Mouse (Mus musculus): ENCODE measurements around the gene Bmper.

The Bmper gene

DNA sequence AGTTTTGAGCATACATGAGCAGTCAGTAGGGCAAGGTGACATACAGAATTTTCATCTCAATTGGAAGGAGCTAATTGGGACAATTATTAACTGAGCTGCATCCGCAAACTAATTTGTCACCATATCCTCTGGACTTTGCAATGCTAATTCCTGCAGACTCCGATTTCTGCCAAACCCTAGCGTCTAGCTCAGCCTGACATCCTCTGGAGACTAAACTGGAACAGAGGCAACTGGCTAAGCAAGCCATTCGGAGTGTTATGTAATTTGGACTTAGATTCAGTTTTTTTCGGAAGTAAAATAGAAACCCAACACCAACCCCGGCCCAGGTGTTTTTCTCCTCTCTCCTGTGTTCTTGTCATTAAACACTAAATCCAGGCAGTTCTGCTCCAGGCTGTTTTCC, 213.9 kb downstream of the Bmper start:
- peak; percentile 54 to 66 for DNase-seq (ENCODE audit: low spot score in 2 of 2)

DNA sequence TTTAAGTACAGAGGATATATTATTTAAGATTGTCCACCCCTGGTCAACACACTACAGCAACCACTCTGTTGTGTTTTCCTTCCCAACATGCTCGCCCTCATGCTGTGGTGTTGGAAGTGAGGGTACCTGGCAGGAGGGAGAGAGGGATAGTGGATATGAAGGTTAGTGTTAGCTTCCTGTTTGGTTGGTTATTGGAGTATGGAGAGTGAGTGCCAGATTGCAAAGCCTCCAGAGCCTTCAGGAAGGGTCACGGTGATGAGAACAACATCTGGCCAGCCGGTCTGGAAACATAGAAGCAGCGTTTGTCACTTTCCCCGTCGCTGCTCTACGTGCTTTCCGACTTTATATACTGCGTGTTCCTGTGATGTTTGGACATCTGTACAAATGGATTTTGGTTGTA, 215.8 kb downstream of the Bmper start:
- no peak for DNase-seq (ENCODE audit: low spot score in 2 of 2)

DNA sequence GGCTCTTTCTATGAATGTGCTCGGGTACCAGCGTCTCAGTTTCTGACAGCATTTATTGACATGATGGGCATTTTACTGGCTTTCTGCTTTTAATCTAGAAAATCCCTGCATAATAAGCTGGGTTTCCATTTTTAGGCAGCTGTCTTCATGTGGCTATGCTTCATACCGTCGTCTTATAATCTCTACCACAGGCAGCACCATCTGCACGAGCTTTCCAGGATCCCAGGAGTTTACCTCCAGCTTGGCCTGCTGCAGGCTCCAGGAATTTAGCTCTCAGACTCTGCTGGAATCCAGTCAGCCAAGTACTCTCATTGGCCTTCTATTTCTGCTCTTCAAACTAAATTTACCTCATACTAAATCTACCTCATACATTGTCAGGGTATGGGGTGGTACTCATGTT, 219.3 kb downstream of the Bmper start:
- no peak for DNase-seq (ENCODE audit: low spot score in 2 of 2)

DNA sequence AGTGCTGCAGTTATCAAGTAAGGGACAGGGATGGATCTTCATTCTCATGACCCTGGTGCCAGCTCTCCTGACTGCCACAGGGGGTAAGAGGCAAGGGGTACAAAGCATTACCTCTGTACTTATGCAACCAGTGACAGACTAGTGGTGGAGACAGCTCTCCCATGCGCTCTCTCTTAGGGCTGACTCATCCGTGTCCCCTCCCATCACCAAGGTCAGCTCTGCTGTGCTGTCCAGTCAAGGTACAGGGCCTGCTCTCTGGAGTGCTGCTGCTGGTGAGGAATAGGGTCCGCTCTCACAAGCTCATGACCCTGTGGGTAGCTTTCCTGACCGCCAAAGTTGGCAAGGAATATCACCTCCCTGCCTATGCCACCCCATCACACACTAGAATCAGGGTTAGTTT, 222.1 kb downstream of the Bmper start:
- DNase-seq (ENCODE audit: low spot score in 2 of 2): no peak

DNA sequence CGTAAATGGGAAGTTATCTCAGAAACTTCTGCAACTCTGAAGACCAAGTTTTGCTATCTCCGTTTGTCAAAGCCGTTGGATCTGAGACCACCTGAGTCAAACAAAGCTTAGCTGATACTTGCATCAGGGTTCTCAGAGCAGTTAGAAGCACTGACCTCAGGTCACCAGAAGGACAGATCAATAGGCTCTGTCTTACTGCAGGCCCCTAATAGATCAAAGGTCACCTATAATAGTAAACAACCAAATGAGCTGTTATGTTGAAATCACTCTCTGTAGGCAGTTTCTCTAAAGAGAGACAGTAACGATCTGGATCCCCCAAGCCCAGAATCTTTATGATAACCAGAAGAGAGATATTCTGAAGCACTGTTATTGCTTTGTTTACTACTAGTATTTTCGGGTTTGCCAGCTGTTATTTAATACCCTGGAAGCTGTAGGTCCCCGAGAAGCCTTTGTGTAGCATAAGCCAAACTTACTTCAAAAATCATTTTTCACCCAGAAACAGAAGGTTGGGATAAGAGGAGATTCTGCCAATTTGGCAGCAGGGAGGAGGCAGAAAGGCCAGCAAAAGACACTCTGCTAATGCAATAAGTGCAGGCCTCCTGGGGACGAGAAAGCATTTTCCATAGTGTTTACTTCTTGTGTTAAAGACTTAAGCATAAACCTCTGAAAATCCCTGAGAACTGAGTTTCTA, 224.5 kb downstream of the Bmper start:
- DNase-seq (ENCODE audit: low spot score in 2 of 2): no peak

DNA sequence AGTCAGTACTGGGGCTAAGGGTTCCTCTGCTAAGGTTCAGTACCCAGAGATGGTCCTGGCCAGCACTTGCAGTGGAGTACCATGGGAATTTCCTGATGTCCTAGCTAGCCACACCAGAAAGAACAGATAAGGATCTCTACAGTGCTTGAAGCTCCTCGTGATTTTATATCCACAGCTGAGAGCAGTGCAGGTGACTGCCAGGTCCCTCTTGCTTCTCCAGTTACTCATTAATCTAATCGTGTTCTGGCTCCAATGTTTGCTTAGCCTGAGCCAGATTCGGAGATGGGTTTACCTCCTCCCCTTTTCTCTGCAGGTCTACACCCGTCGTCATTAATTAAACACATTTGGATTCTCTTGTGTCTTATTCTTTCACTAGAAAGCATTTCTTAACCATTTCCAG, 230.4 kb downstream of the Bmper start:
- DNase-seq (ENCODE audit: low spot score in 2 of 2): no peak

DNA sequence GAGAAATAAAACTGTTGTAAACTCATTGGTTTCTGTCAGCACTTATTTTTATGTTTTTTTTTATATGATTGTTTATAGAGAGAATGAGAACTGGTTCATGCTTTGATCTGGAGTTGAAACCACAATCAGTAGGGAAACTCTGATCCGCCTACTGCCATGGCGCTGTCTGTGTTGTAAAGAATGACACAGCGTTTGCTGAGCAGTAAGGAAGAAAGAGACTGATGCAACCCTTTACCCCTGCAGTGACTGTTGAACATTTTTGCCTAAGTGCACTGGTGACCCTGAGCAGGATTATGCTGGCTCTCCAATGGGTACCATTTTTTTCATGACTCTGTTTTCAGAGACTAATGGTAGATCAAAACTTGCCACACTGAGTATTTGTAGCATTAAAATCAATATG, 234.3 kb downstream of the Bmper start:
- no peak for DNase-seq (ENCODE audit: low spot score in 2 of 2)

DNA sequence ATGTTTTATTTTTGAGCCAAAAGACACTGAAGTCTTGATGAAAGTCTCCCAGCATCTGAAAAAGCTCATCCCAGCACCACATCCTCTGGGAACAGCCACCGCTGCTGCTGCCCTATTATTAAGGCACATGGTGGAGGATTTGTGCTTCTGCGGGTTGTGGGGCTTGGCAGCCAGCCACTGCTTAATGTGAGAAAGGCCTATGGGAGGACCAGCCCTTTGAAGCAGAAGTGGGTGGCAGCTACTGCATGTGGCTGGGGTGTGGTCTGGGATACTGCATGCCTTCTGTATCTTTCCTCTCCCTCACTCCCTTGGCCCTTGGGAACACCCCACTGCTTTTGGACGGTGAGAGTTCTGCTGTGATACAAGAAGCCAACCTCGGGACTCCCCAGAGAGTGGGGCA, 237.8 kb downstream of the Bmper start:
- DNase-seq (ENCODE audit: low spot score in 2 of 2): no peak

DNA sequence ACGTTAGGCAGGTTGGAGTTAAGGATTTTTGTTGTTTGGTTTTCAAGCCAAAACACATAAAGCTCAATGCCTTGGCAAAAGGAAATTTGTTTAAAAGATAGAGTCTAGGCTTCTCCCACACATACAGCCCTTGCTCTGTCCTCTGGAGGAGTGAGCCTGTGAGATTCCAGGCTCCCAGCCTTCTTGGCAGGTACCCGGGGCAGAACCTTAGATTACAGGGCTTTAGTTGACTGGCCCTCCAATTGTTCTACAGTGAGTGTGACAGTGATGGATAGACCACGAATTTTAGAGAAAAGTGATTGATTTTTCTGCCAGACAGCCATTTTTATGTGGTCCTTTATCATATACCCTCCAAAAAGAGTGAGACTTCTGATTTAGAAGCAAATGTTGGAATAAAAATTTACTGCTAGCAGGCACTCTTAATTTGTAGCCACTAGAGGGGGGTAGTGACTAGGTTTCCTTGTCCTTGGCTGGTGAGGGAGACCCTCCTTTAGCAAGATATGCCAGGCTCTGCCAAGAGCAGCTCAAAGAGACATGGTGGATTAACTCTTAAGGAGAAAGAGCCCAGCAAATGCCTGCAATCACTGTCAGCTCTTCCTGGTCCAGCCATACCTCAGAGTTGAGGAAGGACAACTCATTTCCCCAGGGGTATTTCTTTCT, 240.2 kb downstream of the Bmper start:
- DNase-seq (ENCODE audit: low spot score in 2 of 2): no peak

DNA sequence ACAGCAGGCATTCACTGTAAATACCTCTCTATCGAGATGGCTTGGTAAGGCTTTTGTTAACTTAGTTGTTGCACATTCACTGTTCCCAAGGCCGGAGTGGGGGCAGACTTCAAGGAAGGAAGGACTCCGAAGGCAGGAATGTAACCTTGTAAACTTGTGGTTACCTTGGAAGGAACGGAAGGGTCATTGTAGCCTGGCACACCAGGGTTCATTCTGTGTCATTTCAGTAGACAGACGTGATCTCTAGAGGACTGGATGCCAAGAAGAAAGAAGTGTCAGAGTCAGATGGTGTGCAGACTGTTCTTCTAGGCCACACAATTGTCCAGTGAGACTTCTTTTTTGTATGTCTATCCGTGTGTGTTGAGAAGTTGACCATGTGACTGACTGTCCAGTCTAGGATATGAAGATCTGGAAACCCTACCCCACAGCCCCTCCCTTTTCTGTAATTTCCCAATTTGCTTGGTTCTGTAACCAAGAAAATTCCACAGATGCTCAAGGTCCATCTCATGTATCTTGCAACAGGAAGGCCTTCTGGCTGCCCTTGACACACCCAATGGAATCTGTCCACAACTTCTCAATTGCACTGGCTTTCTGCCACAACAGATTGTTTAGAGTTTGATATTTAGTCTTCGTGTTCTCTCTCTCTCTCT, 242.2 kb downstream of the Bmper start:
- peak; percentile 29 to 44 for DNase-seq (ENCODE audit: low spot score in 2 of 2)

DNA sequence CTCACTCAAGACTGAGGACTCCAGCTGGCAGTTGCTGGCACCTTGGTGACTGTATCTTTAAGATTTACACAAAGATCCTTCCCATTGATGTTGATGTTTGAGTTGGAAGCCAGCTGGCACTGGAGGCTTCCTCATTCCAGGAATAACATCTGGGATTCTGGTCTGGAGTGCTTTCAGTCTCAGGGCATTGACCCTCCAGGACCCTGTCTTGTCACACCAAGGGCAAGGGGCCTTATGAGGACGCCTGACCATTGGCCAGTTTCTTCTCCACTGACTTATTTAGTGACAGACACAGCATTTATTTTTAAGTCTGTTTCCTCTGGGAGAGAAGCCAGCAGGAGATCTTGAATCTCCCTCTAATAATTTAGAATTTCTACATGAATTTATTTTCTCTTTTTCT, 247.0 kb downstream of the Bmper start:
- peak; percentile 5 to 16 for DNase-seq (ENCODE audit: low spot score in 2 of 2)

DNA sequence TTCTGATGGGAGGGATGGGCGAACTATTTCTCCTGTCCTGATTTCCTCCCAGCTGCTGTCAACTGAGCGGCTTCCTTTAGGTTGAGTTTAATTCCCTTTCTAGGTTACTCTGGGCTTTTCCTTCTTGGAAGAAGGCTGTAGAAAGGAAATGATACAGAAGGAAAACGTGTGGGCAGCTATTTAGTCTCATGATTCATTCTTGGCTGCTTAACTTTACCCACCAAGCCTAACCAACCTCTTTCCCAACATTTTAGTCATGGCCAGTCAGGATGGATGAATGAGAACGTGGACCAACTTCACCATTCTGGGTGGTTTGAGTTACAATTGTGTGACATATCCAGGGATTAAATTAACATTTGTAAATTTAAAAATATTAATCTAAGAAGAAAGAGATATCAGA, 263.0 kb downstream of the Bmper start:
- no peak for DNase-seq (ENCODE audit: low spot score in 2 of 2)

DNA sequence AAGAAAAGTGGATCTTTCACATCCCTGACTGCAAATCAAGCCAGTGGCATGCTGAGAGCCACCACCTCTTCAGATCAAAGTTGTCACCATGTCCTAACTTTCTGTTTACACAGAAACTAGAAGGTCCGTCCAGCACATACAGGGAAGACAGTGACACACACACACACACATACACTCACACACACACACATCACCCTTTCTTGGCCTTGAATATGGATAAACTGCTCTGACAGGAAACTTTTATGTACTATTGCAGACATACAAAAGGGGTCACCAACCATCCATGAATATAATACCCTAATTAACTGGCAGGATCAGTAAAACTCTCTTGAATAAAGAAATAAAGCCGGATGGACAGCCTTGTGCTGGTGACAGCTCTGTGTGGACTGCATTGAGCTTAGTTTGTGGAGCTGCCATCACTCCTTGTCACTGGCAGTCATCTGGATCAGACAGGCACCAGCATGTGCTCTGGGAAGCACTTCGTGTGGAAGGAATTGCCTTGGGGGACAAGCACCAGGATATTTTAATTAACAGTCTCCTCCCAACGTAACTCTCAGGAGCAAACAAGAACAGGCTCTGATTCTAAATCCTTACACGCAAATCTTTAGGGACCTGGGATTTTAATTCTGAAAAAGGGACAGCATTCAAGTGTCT, 264.0 kb downstream of the Bmper start:
- DNase-seq (ENCODE audit: low spot score in 2 of 2): no peak

DNA sequence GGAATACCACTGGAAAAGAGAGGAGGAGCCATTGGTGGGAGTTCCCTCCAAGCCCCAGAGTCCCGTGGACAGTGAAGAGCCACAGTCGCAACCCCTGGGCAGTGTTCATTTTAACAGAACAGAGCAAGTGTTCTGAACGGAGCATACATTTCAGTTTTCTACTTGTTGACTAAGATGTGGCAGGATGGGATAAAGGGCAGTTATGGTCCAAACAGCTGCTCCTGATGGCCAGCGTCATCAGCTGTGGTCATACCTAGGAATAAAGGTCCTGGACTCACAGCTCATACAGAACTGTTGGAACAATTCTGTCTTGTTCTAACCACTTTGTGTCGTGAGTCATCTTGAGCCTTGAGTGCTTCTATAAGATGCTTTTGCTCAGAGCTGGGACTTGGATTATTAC, 265.4 kb downstream of the Bmper start:
- DNase-seq (ENCODE audit: low spot score in 2 of 2): no peak

DNA sequence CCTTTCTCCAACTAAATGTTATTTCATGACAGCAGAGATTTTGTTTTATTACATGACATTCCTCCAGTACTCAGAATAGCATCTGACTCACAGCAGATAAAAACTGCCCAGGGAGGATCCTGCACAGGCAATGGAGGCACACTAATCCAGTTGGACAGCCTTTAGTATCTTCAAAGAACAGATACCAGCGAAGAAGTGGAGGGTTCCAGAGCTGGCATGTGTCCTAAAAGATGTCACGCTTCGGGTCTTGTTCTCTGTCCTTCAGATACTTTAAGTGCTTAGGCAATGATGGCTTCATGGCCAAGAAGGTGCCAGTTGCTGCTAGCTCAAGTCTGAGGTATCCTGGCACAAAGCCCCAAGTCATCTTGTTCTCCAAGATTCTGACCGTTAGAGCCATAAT, 272.5 kb downstream of the Bmper start:
- DNase-seq (ENCODE audit: low spot score in 2 of 2): no peak

DNA sequence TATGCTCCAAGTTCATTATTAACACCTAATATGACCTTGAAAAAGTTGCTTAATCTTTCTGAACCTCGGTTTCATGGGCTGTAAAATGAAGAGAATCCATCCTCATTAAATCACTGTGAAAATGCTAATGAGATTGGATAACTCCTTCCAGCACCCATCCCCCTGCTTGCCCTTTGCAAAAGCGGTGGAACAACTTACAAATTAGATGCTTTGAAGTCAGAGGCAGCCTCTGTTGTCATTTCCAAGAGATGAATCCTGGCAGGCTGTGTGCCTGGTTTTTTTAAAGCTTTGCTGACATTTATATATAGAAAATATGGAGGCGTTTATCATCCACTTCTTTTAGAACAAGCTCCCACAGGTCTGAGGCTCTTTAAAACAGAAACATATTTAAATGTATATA, 274.8 kb downstream of the Bmper start:
- no peak for DNase-seq (ENCODE audit: low spot score in 2 of 2)

DNA sequence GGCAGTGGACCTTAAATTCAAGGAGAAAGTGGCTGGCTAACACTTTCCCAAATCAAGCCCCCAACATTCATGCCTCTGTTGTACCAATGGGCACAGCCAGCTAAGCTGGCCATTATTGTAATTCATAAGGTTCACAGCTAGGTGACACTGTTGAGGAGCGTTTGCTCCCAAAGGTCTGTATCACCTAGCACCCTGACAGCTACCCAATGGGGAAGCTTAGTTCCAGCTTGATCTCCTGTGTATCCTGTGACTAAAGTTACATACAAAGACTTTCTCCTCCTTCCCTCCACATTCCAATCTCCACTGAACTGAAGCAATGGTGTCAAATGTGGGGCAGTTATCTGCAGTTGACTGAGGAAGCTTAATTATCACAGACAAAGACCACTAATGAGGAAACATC, 311.0 kb downstream of the Bmper start:
- no peak for DNase-seq (ENCODE audit: low spot score in 2 of 2)

Measured in heart, adult 9 months (tissue).